Mouse (Mus musculus): ENCODE data around the gene Scap. TPM values are rescaled to one million over a fixed set of nuclear protein-coding genes. Genes with fewer than 3 reads are reported as not detected.
"Not testable (repeated sequence)": the region's sequence is repeated elsewhere in the genome, so short reads cannot be mapped to it uniquely, and the experiment has no call there.

Gene Scap
- total and polyA plus RNA-seq, 2 experiments from 2014 or later, result 49.5 to 111 TPM

- no peak for ATAC-seq
- no peak overlapping the region for H3K9ac ChIP-seq
- H3K27ac ChIP-seq (ENCODE audit: low read depth, low read length), result no peak overlapping the region
- 96% methylated on average over 2 of the region's 2 CpGs for WGBS
- no peaks in the 10 kb centered on the region for H3K27me3 ChIP-seq (ENCODE audit: insufficient read depth, low read length)
- no peaks in the 10 kb centered on the region for H3K9me3 ChIP-seq (ENCODE audit: low read length)
- DNase-seq, result no peak
- H3K4me3 ChIP-seq (ENCODE audit: low read depth, low read length), result no peak overlapping the region
- H3K4me2 ChIP-seq (ENCODE audit: low read depth), result no peak overlapping the region
- H3K36me3 ChIP-seq (ENCODE audit: insufficient read depth), result peaks cover 10% of the 10 kb centered on the region
- no peak for TF ChIP-seq CTCF (IDR thresholded peaks at IDR 0.05; ENCODE audit: low read depth)
- H3K4me1 ChIP-seq (ENCODE audit: insufficient read depth), result peaks cover 8% of the 10 kb centered on the region; the same call in 1 of the 2 replicates
Measured at GRCm38 (mm10) chr9:110402731-110403130, 69.6 kb downstream of the Scap start.

GRCm38 (mm10) chr9:110403240-110403639 lies 70.2 kb downstream of the Scap start:
- H3K4me1 ChIP-seq (ENCODE audit: insufficient read depth); H3K9me3 ChIP-seq (ENCODE audit: low read length); H3K27me3 ChIP-seq (ENCODE audit: insufficient read depth, low read length); DNase-seq; H3K4me3 ChIP-seq (ENCODE audit: low read depth, low read length); H3K36me3 ChIP-seq (ENCODE audit: insufficient read depth); H3K4me2 ChIP-seq (ENCODE audit: low read depth); H3K9ac ChIP-seq; H3K27ac ChIP-seq (ENCODE audit: low read depth, low read length); ATAC-seq: not testable (repeated sequence)
- peak; percentile 20; the same call in 1 of the 2 replicates for TF ChIP-seq CTCF (IDR thresholded peaks at IDR 0.05; ENCODE audit: low read depth)
- 81% methylated on average over 4 of the region's 4 CpGs for WGBS

DNA sequence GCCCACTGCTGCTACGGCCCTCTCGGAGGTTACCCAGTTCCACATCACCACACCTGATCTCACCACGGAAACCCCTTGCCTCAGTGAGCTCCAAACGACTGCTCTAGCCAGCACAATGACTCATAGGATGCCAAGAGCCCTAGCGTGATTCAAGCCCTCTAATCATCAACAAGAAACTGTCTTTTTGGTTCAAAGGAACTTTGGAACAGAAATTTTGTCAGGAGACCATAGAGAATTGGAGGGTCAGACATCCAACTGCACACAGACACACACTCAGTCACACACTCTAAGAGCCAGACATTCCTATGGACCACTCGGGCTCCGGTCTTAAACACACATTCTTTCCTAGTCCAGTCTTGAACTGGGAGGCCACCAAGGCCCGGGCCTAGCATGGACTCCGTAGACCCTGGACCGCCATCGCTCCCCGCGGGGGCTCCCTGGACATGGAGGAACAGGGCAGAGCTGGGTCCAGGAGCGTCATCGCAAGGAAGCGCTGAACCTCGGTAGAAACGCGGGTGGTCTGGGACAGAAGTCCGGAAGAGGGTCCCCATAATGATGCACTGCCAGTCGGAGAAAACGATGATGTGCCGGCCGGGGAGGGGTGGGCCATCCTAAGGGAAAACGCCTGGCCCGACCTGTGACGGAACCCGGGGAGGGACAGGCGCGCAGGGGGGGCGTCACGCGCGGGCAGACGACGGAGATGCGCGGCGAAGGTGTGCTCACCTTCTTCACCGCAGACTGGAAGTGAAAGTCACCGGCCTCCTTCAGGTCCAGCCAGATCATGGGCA lies 74.4 kb downstream of the Scap start:
- Histone ChIP-seq H3K9me3 (ENCODE audit: low read length) (no peaks in the 10 kb centered on the region), H3K36me3 (ENCODE audit: insufficient read depth) (0 out of 2 replicates have a peak, but pooled peaks cover 3% of the 10 kb centered on the region), H3K27ac (ENCODE audit: low read depth, low read length) (peak overlapping the region; percentile 70), H3K4me2 (ENCODE audit: low read depth) (peak overlapping the region; percentile 69), H3K4me1 (ENCODE audit: insufficient read depth) (peaks cover 13% of the 10 kb centered on the region; the same call in 1 of the 2 replicates), H3K4me3 (ENCODE audit: low read depth, low read length) (peak overlapping the region; percentile 77), H3K9ac (peak overlapping the region; percentile 80), H3K27me3 (ENCODE audit: insufficient read depth, low read length) (no peaks in the 10 kb centered on the region)
- no peak for TF ChIP-seq CTCF (IDR thresholded peaks at IDR 0.05; ENCODE audit: low read depth)
- peak; percentile 70 for ATAC-seq
- DNase-seq, result no peak
- WGBS, result 3% methylated on average over 41 of the region's 41 CpGs

- DNase-seq (peak; percentile 99), ATAC-seq (peak; percentile 97)
- Histone ChIP-seq H3K4me2 (ENCODE audit: low read depth) (peak within 1 kb of the TSS; percentile 69), H3K4me3 (ENCODE audit: low read depth, low read length) (peak within 1 kb of the TSS; percentile 77), H3K36me3 (ENCODE audit: insufficient read depth) (0 out of 2 replicates have a peak, but pooled peaks cover 3% of the 10 kb centered on the region), H3K27me3 (ENCODE audit: insufficient read depth, low read length) (no peaks in the 10 kb centered on the region), H3K27ac (ENCODE audit: low read depth, low read length) (peak within 1 kb of the TSS; percentile 86), H3K4me1 (ENCODE audit: insufficient read depth) (peaks cover 13% of the 10 kb centered on the region; the same call in 1 of the 2 replicates), H3K9ac (peak within 1 kb of the TSS; percentile 80), H3K9me3 (ENCODE audit: low read length) (no peaks in the 10 kb centered on the region)
- under 1% methylated on average over 37 of the region's 39 CpGs for WGBS
- no peak for TF ChIP-seq CTCF (IDR thresholded peaks at IDR 0.05; ENCODE audit: low read depth)
Measured at GRCm38 (mm10) chr9:110408099-110408773, 75.1 kb downstream of the Scap start, which contains the start of gene Ptpn23. Gene Ptpn23 (minus strand): TSS chr9:110408213.

GRCm38 (mm10) chr9:110410908-110411887 lies 78.1 kb downstream of the Scap start:
- Histone ChIP-seq H3K9ac (no peak overlapping the region), H3K4me3 (ENCODE audit: low read depth, low read length) (no peak overlapping the region), H3K9me3 (ENCODE audit: low read length) (no peaks in the 10 kb centered on the region), H3K4me2 (ENCODE audit: low read depth) (no peak overlapping the region), H3K27ac (ENCODE audit: low read depth, low read length) (no peak overlapping the region), H3K4me1 (ENCODE audit: insufficient read depth) (peaks cover 13% of the 10 kb centered on the region; the same call in 1 of the 2 replicates), H3K36me3 (ENCODE audit: insufficient read depth) (no peaks in the 10 kb centered on the region), H3K27me3 (ENCODE audit: insufficient read depth, low read length) (no peaks in the 10 kb centered on the region)
- WGBS, result 38% methylated on average over 6 of the region's 6 CpGs
- DNase-seq (peak; percentile 70), ATAC-seq (no peak)
- peak; percentile 75 for TF ChIP-seq CTCF (IDR thresholded peaks at IDR 0.05; ENCODE audit: low read depth)

- Histone ChIP-seq H3K9me3 (ENCODE audit: low read length) (no peaks in the 10 kb centered on the region), H3K4me1 (ENCODE audit: insufficient read depth) (peaks cover 5% of the 10 kb centered on the region; the same call in 1 of the 2 replicates), H3K27ac (ENCODE audit: low read depth, low read length) (no peak overlapping the region), H3K4me2 (ENCODE audit: low read depth) (no peak overlapping the region), H3K4me3 (ENCODE audit: low read depth, low read length) (no peak overlapping the region), H3K27me3 (ENCODE audit: insufficient read depth, low read length) (no peaks in the 10 kb centered on the region), H3K9ac (no peak overlapping the region), H3K36me3 (ENCODE audit: insufficient read depth) (no peaks in the 10 kb centered on the region)
- ATAC-seq (no peak), DNase-seq (no peak)
- TF ChIP-seq CTCF (IDR thresholded peaks at IDR 0.05; ENCODE audit: low read depth), result no peak
- 73% methylated on average over 7 of the region's 7 CpGs for WGBS
Measured at GRCm38 (mm10) chr9:110412926-110413325, 79.8 kb downstream of the Scap start.
